Mouse (Mus musculus) ES-CJ7 (cell line): ENCODE results near the gene Olfr455.

Experiments
- DNase-seq: peaks from one replicate; pipeline ENCODE4 v3.0.0; 2011; ENCODE audit warnings: low read depth, low spot score

Olfr455 gene

DNA sequence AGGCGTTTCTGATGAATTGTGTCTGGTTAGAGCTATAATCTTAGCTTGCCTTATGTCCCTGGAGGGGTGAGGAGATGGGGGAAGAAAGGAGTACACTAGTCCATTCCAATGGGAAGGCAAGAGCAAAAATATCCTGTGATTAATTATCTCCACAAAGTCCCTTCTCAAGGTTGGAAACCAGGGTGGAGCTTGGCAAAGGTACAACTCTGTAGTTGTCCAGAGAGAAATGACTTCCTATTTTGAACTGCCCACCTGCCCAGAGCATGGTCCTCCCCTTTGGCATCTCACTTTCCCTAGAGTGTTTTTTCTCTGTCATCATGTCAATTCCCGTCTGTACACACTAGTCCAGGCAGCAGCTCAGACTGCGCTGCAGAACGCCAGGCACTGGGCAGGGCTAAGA, at the start of gene Olfr455:
Olfr455 (minus strand) TSS at position 127 of the 400 bp plus-strand sequence.
- no peak for DNase-seq

GRCm38 (mm10) chr6:42593138-42593882, 45.9 kb upstream of the Olfr455 start:
- DNase-seq, result no peak

- DNase-seq, result no peak
These were observed 39.2 kb upstream of the Olfr455 start for GRCm38 (mm10) chr6:42586569-42586968.

DNA sequence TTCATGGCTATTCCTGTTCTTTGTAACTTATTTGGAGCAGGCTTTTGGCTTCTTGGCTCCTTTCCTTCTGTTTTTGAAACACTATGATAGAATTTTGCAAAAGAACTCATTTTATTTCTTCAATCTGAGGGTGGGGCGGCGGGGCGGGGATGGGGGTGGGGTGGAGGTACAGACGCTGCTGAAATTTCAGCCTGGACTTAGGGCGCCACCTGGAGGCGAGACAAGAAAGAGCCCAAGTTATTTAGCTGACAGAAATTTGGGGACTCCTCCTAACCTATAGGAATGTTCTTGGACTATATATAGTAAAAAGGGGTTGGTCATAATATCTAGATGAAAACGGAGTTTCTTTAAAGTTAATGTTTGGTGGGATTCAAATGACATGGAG, 36.1 kb upstream of the Olfr455 start:
- DNase-seq, result peak; percentile 44

DNA sequence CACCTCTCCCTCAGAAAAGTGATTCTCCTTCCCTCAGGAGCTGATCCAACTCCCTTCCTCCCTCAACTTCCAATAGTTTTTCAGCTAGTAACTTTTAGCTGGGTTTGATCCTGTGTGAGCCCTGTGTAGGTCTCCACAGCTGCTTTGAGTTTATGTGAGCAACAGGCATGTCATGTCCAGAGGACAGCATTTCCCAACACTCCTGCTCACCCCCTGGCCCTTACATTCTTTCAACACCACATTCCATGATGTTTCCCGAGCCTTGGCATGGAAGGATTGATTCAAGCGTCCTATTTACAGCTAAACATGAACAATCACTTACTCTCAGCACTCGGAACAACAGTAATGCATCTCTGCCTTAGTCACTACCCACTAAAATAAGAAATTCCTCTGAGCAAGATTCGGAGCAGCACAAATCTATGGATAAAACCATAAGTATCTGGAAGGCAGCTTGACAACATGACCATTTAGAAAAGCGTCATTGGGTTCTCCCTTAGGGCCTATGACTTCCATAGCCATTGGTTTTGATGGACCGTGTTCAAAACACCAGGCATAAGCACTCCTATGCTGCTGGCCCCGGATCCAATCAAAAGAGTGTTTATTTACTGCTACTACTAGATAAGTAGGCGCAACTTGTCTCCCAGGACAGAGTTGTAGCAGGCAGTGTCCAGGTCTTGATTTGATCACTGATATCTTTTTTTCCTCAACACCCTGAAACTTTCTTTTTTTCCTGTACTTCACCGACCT, 35.5 kb upstream of the Olfr455 start:
- DNase-seq, result no peak

- DNase-seq, result no peak
These were observed 31.3 kb upstream of the Olfr455 start for GRCm38 (mm10) chr6:42578678-42579077.

- no peak for DNase-seq
These were observed 30.0 kb upstream of the Olfr455 start for GRCm38 (mm10) chr6:42577433-42577832.

DNA sequence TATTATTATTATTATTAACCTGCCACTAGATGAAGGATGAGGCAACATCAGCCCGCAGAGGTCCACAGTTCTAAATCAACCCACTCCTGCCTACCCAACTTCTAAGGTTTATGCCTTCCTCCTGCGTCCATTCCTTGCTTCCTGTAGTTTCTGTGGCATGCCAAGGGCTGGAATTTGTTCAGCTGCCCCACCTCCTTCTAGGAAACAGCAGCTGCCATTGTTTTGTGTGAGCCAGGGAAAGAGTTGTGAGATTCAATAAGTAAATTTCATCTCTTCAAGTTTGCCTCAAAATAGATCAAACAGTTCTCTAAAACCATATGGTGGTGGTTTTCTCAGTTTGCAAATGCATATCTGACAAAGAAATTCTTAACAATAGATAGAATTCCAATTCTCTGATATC, 20.8 kb upstream of the Olfr455 start:
- no peak for DNase-seq

DNA sequence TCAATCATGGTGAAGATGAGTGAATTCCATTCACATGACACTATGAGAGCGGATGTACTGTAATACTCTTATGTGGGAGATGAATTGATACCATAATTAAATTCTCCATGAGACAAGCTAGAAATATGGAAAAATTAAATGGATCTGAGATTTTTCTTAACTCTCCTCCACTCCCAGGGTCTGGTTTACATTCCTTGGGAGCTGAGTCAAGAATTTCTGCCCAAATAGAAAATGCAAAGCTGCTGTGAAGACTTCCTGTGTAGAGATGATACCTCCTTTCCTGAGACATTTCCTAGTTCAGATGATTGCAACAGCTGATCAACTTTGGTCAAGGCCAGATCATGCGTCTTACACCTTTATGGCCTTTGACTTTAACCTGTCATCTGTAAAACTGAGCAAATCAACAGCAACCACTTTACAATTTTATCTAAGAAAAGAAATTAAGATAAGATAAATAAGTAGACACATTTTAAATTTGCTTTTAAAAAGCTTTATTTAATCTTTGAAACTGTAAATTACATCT, 18.8 kb upstream of the Olfr455 start:
- DNase-seq, result no peak

GRCm38 (mm10) chr6:42562280-42562679, 14.9 kb upstream of the Olfr455 start:
- no peak for DNase-seq

GRCm38 (mm10) chr6:42560885-42561284, 13.5 kb upstream of the Olfr455 start:
- no peak for DNase-seq

DNA sequence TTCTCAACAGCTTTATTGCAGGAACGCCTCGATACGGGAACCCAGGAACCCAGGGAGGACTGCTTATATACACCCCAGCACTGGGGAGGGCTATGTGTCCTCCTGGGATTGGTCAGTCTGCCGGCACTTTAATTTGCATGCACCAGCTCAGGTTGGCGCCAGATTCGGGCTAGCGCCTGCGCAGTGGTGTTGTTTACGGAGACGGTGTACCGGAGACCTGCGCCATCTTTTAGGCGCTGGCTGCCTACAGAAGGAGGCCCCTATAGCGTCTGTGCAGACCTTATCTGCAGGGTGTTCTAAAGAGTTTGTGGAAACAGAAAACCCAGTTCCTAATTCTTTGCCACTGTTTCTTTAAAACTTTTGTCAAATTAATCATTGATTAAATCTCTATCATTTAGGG, 11.3 kb upstream of the Olfr455 start:
- DNase-seq, result no peak

GRCm38 (mm10) chr6:42546180-42546579, 1.2 kb downstream of the Olfr455 start:
- no peak for DNase-seq

- no peak for DNase-seq
These were observed 1.9 kb downstream of the Olfr455 start for GRCm38 (mm10) chr6:42545451-42545885.

DNA sequence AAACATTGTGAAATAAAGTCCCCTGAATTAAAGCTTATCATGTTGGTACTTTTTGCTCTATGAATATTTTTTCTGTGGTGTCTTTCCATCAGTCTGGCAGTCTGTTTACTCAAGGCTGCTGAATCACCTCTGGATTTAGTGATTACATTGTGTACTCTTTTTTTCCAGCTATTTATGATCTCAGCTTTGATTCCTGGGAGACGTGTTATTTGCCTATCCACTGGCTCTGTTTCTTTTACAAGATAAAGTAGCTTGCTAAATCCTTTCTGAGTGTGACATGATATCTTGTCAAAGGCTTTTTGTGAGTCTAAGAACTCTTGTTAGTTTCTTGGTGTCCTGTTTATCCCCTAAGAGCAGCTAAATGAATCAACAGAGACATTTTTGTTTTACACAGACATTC, 2.5 kb downstream of the Olfr455 start:
- DNase-seq, result no peak

- DNase-seq, result no peak
These were observed 5.1 kb downstream of the Olfr455 start for GRCm38 (mm10) chr6:42542036-42543031.

GRCm38 (mm10) chr6:42540681-42541080, 6.7 kb downstream of the Olfr455 start:
- no peak for DNase-seq

DNA sequence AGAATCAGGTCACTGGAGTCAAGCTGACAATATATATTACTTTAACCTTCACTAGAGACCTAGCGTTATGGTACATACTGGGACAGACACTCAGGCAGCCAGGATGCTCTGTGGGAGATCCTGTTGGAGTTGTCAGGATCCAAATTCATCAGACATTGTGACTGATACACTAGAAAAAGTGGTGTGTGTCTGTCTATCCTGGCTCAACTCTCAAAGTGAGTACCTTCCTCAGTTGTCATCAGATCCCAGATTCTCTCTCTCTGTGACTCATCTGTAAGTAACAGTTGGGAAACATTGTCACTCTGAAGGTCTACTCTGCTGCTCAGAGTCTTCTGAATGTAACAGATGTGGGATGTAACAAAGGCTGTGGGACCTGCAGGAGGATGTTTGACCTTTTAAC, 7.7 kb downstream of the Olfr455 start:
- DNase-seq, result no peak

- no peak for DNase-seq
These were observed 33.9 kb downstream of the Olfr455 start for GRCm38 (mm10) chr6:42513461-42513860.

GRCm38 (mm10) chr6:42509311-42509710, 38.1 kb downstream of the Olfr455 start:
- DNase-seq, result no peak

DNA sequence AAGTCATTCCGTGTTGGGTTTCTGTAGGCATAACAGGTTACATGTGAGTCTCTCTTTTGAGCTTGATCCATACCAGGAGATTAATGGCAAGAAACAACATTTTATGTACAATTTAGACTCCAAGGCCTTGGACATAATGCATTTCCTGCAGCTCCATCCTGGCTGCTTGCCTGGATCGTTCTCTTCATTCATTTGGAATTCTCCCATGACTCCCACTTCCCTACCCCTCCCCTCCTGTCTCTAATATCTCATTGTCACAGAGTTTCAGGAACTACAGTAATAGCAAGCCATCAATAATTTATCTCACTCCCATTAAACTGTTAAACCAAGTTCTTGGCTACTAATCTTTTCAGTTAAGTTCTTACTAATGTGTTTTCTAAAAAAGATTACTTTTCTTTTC, 43.9 kb downstream of the Olfr455 start:
- no peak for DNase-seq

DNA sequence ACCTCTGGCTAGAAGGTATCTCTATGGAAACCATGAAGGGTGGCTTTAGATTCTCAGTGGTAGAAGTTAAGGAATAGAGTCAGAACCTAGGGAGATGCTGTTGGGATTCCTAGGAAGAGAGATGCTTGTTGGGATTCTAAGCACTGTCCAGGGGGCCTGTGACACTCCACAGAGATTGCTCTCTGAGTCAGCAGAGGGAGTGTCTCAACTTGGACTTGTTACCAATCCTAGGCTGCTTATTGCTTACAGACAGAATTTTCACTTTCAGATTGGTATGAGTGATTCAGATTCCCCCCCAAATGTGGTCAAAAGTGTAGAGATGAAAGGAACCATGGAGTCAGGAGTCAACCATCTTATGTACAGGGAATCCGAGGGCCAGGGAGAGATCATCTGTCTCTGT, 57.7 kb downstream of the Olfr455 start:
- no peak for DNase-seq
